Mouse (Mus musculus) frontal cortex, postnatal 10 days (tissue): ENCODE data around the gene Parp6.
A peak's percentile ranks its signal among the peaks of the same experiment; 100 is the strongest.

ENCODE experiments used
- DNase-seq, 2 experiments: peaks; one replicate each; pipeline ENCODE4 v3.0.0; 2022; ENCODE audit warnings: low spot score in 2 of 2, mixed read lengths in 1 of 2

Gene Parp6

DNA sequence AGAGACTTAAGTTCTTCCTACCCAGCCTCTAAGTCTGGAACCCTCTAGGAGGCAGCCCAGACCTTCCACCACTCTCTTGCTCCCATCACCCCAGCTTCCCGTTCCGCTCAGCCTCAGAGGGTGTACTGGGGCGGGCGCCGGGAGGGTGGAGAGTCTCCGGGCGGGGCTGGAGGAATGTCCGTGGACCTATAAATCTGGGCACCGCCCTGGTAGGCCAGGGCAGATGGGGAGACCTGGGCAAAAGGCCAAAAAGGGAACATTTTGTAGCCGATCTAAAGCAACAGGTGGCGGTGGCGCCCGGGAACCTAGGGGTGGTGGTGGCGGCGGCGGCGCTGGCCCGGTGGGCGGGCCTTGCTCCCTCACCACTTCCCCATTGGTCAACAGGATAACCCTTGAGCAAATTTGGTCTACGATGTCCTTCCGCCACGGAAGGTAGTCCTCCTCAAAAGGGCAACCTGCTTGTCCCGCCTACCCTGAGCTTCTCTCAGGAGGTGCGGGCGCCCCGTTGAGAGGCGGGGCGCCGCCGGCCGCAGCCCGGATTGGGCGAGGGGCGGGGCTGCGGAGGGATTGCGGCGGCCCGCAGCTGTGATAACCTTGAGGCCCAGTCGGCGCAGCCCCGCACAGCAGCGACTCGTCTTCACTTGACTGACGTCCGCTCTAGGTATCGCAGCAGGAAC lies 39.0 kb downstream of the Parp6 start, which contains the start of gene Pkm:
Pkm (plus strand) TSS at position 411 of the 677 bp plus-strand sequence.
- DNase-seq, result peak; percentile 92 to 94

DNA sequence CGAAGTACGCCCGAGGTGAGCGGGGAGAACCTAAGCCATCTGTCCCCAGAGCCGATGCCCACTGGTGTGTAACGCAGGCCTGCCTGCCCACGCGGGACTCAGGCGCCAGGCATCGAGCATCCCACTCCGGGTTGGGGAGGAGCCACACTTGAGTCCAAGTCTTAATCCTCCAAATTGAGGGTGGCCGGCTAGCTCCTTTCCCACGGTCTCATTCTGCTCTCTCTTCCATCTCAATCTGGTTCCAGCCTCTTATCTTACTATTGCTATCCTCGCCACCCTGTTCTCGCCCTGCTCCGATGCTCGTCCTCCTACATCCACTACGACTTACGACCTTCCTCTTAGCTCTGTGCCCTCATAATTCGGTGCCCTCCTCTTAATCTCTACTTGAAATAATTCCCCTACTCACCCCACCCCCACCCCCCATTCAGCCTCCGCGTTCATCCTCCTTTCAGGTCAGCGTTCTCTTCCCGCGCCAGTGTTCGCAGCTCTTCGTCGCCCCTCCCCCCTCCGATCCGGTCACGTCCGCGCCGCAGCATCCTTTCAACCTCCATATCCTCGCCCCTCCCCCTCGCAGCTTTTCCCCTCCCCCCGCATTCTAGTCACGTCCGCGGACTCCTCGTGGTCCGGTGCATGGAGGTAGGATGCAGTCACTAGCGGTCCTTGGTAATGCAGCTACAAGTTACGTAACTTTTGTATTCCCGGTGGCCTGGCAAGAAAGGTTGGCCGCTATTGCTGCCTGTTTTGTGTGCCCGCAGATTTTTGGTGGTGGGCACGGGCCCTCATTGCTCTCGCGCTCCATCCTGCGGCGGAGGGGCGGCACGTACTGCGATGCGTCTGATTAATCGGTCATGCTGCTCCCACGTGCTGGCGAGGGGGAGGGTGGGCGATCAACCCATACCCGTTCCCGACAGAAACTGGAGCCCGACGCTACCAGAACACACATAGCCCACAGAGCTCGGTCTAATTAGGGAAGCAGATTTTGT lies 39.8 kb downstream of the Parp6 start:
- peak; percentile 86 to 87 for DNase-seq

DNA sequence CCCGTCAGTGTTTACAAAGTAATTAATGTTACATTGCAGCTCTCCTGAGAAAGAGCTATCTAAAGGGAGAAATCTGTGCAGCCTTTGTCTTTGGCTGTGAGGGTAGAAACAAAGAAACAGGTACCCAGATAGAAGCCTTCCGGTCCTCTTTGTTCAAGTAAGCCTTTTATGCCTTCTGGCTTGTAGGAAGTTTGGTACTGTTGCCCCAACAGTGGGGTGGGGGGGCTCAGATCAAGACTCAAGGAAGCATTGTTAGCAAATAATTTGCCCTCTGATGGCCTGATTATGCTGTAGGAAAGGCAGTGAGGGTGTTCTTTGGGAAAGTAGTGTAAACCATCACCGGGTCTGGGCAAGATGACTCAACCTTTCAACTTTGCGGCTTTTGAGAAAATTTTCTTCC lies 41.1 kb downstream of the Parp6 start:
- DNase-seq, result no peak

DNA sequence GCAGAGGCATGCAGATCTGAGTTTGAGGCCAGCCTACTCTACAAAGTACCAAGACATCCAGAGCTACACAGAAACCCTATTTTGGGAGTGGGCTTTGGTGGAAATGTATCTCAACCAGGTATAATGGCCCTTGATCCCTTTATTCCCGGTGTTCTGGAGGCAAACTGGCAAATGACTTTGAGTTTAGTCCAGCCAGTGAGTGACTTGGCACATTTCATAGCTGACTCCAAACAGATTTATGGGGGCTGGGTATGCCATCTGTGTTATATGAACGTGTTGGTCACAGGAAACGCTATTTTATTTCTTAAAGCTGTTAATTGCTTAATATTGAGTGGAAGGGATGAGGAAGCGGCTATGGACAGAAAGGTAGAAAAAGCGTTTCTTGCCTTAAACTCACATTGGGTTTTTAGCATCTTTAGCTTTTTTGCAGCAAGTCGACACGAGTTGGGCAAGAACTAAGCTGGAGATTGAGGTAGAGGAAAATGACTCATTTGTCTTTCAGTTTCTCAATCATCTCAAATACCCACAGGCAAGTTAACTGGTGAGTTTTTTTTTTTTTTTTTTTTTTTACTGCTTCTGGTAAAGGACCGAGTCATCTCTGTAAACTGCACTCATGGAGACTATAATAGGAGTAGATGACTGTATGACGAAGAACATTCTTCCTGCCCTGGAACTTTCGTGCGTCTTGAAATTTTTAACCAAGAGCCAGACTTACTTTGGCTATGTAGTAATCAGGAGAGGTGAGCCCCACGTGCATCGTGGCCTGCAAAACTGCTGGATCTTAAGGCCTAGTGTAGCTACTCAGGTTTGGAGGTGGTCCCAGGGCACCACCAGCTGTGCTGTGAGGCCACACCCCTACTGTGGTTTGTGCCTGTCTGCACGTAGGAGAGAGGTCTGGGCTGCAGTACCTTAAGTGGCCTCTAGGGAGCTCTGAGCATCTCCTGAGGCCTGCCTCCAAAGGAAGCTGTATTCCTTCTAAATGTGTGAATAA lies 42.2 kb downstream of the Parp6 start:
- DNase-seq, result peak; percentile 72

DNA sequence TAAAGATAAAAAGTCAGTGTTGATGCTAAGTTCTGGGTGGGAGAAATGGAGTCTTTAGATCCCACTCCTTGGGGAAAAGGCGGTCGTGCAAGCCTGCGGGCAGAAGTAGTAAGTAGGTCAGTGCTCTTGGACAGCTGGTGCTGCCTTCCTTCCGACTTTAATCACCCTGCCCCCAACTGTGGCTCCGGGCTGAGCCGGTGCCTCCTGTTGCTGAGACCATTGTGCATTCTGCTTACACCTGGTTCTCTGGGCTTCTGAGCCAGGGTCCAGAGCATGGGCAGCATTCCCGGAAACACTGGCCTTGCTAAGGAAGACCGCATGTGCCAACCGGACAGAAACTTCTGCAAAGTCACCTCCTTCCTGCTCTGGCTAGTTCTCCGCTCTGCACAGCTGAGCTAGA lies 43.3 kb downstream of the Parp6 start:
- no peak for DNase-seq

DNA sequence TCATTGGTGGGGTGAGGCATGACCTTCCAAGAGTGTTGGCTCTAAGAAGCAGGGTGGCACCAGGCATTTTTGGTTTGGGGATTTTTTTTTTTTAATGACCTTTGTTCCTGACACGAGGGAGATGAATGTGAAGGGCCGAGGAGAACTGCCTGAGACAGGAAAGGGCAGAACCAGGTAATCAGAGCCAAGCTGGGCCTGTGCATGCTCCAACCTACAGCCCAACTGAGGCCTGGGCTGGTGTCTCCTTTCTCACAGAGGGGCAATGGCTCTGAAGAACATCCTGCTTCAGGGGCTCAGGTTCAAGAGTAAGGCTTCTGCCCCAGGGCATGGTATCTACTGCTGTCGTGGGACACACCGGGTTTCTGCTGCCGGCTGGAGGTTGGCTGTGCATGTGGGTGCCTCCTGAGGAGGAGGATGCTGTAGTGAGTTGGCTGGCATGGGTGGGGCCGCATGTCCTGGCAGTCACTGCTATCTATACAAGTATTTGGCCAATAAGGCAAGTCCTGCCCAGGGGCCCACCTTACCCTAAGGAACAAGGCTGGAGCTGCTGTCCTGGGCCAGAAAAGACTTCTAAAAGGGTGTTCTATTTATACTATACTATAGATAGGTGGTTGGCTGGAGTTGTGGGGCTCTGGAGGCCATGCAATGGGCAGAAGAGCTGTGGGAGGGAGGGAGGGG lies 44.4 kb downstream of the Parp6 start:
- DNase-seq, result no peak

DNA sequence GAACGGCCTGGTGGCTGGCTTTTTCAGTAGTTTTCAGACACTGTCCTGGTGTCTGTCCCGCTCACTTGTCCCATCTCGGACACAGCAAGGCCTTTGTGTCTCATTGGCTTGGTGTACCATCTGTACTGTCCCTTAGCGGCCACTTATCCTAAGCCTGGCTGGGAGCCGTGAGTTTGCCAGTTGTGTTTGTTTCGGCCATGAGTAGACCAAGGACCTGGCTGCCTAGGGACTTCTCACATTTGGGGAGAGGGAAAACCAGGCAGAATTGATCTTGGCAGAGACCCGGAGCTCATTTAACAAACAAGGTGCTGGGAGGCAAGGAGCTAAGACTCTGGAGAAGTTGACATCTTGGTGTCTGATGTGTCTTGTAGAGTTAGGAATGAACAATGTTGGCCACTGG lies 46.1 kb downstream of the Parp6 start:
- no peak for DNase-seq

DNA sequence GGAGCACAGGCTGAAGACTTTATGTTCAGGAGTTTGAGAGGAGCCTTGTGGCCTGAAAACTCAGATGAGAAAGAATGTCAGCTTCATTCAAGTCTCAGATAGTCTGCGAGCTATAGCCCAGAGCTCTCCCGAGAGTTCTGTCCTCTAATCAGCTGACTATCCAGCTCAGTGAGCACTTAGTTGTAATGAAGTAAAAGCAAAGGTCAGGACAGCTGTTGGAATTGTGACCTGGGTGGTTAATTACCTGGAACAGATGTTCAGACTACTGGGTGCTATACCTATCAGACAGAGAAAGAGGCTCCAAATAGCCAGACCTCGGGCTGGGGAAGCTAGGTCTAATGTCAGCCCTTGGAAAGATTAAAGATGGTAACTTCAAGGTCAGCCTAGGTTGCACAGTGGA lies 46.9 kb downstream of the Parp6 start:
- DNase-seq, result no peak

DNA sequence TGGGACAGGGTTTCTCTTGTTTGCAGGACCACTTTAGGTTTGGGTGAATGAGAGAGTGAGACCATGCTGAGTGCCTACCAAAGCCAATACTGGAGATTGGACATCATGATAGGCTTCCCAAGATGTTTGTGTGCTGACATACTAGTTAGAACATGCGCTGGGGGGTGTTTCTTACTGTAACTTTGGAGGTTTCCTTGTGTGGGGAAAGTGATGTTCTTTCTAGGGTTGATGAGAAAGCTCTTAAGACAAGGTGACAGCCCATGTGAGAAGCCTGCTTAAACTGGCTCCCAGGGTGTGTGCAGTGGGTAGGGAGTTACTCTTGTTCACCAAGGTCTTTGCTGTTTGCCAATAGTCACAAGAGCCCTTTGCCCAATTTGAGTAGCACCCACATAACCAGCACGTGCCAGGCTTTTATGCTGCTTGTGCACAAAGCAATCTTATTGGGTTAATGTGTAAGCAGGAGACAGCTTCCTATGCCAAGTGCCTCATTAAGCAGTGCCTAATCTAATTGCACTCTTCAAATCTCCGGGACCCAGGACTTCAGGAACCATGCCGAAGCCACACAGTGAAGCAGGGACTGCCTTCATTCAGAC lies 47.7 kb downstream of the Parp6 start:
- no peak for DNase-seq

DNA sequence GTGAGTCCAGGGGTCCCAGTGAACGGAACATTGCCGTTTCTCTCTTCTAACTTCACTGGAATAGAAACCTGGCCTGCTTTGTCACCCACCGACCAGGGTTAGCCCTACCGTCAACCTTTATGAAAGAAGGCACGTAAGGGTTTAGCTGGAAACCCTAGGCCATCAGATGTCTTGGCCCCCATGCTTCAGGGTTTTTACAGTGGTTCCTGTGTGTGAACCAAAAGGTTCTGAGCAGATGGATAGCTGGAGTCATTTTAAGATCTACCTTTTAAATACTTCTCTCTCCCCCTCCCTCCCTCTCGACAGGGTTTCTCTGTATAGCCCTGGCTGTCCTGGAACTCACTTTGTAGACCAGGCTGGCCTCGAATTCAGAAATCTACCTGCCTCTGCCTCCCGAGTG lies 48.9 kb downstream of the Parp6 start:
- no peak for DNase-seq

DNA sequence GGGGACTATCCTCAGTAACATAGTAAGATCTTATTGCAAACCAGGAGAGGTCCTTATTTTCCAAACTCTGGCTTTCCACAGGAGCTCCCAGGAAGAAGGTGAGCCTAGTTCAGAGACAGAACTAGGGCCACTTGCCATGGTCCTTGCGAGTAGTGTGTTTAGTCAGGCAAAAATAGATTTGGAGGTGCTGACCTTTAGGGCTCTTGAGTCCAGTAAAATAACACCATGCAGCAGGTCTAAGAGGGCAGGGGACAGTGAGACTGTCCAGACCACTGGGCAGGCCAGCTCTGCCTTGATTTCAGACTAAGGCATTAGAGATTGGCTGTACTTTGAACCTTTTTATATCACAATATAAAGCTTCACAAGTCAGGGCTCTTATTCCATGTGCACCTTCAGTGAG lies 49.7 kb downstream of the Parp6 start:
- no peak for DNase-seq

DNA sequence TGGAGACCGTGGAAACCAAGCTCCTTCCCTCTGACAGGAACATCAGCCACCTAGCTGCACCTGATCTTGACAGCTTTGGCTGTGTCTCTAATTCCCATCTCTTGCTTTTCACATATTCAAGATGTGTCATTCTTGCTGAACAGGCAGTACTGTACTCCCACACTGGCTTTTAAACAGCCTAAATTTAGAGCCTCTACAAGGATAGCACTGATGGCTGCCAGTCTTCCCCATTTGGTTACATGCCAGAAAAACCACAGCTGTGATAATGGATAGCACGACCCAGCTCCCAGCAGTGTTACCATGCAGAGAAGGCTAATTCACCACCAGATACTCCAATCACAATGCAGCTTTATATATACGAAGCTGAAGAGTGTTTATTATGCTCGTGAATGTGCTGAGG lies 50.2 kb downstream of the Parp6 start:
- no peak for DNase-seq

DNA sequence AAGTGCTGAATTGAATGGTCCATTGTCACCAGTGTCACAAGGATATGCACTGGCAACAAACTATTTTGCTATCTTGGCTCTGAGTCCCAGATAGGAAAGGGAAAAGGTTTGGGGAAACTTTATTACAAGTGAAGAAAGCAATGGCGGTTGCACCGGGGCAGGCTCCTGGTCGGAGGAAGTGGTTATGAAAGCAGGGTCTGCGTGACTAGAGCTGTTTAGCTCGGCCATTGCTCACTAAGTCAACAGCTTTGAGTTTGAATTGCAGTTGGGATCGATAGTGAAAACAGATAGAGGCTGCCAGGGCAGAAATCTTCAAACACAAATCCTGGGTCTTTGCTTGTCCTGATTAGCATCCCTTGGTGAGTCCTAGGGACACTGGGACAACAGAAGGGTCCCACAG lies 50.8 kb downstream of the Parp6 start:
- DNase-seq, result no peak

DNA sequence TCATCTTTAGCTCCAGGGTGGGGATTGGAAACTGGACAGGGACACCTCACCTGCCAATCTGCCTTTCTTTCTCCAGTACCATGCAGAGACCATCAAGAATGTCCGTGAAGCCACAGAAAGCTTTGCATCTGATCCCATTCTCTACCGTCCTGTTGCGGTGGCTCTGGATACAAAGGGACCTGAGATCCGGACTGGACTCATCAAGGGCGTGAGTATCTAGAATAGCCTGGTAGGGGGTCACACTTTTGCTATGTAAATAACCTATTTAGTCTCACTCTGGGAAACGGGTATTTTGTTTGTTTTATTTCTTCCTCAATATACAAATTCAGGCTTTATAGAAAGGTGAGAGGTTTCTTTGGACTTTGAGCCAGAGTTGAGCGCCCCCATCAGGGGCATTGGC lies 51.4 kb downstream of the Parp6 start:
- DNase-seq, result no peak

DNA sequence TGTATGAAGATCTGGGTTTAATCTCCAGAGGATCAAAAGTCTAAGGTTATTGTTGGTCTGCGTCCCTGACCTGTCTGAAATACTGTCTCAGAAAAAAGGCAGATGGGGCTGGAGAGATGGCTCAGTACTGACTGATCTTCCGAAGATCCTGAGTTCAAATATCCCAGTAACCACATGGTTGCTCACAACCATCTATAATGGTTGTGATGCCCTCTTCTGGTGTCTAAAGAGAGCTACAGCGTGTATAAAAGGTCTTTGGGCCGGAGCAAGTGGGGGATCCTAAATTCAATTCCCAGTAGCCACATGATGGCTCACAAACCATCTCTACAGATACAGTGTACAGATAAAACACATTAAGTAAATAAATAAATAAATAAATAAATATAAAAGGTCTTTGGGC lies 52.1 kb downstream of the Parp6 start:
- DNase-seq, result no peak

DNA sequence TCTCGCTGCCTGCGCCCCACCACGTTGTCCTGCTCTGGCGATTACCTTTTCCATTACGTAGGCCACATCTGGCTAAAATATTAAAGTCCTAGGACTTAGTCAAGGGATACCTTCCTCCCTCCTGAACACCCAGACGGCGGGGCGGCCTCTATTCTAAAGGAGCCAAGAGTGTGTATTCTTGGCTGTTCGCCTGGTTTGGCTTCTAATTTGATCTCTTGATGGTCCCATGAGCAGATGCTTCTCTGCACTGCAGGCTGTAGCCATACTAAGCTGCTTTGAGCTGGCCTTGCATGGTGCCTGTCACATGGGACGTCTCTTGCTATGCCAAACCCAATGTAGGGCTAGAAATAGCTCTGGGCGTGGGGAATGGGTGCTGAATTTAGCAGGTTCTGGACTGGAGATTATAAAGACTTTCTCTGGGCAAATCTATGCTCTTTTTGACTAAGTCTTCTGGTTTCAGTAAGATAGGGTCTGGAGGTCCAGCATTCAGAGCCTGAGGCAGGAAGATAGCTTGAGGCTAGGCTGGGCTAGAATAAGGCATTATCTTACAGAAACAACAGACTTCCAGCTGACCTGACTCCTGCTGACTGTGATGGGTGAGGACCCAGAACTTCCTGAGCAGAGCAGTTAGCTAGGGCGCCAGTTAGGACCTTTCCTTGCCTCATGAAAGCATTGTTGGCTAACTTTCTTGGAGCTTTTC lies 55.3 kb downstream of the Parp6 start:
- DNase-seq, result no peak

DNA sequence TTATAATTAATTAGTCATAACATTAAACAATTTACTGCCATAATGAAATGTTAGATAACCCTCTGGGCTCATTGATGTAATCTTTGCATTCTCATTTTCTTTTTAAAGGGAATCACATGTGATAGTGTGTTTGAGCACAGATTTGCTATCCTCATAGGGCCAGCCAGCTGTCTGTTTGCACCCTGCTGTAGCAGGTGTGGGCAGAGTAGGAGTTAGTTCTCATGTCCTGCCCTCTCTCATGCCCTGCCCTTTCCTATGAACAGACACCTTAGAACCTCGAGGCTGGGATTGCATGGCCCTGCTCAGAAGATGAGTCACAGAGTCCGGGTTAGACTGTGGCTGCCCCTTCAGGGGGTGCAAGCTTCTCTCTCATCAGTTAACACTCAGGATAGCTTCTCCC lies 56.3 kb downstream of the Parp6 start:
- no peak for DNase-seq

DNA sequence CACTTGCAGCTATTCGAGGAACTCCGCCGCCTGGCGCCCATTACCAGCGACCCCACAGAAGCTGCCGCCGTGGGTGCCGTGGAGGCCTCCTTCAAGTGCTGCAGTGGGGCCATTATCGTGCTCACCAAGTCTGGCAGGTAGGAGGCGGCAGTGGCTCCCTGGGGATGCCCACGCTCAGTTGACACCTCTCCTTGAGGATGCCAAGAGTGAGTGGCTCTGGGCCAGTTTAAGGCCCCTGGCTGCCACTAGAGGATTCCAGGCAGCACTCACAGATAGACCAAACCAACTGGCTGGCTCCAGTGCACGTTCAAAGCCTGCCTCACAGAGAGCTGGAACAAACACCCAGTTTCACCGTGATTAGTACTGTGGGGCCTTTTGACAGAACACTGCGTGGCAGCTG lies 58.5 kb downstream of the Parp6 start:
- no peak for DNase-seq

DNA sequence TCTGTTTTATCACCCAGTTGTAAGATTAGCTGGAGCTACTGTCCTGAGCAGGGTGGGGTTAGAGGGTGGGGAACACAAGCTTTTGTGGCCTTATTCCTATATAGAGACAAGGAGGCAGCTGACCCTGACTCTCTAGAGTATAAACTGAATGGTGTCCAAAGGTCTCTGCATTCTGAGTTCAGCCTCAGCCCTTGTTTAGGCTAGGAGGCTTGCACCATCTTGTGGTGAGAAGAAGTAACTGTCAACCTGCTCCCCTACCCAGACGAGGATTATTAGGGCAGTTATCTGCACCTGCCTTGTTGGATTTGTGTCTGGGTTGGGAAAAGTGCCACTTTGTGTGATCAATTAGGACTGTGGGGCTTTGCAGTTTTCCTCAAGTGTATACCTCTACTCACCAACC lies 61.2 kb downstream of the Parp6 start:
- no peak for DNase-seq
